Mouse (Mus musculus) cortical plate, adult 2 months (tissue): ENCODE data around the gene Wnt2b.

ENCODE experiments used
- CTCF ChIP-seq: fragments of 200-500 bp; IDR thresholded peaks from 2 replicates; pipeline ENCODE4 v1.5.1; 2011; ENCODE audit warnings: mild to moderate bottlenecking, control low read depth, low read length; ENCODE audit not compliant: insufficient read depth; ENCODE audit errors: extremely low read depth
- POLR2A ChIP-seq: fragments of 200-500 bp; IDR thresholded peaks from 2 replicates; pipeline ENCODE4 v1.6.1; 2011; ENCODE audit warnings: mild to moderate bottlenecking, low read length, control low read depth; ENCODE audit not compliant: insufficient read depth; ENCODE audit errors: extremely low read depth

DNA sequence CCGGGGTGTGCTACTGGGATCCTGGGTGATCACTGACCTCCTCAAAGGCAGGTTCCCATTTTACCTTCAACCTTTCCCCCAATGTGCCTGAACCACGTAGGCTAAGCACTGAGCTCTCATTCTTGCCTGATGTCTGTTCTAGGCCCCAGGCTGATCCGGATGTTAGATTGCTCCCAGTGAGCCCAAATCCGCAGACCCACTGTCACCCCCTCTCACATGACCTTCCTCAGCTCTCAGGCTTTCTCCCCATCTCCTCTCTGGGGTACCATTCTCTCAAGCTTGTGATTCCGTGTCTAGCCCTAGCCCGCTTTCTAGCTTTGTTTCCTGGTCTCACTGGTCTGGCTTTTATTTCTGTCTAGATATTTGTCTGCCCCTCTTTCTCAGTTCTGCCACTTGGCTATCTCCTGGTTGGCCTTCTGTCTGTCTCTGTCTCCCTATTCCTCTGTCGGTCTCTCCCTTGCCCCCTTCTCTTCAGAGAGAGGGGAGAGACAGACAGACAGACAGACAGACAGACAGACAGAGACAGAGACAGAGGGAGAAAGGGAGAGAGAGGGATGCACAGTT is 4.4 kb upstream of the Wnt2b start:
- no peak for TF ChIP-seq CTCF
- no peak for TF ChIP-seq POLR2A
